Mouse (Mus musculus) liver, embryonic 16.5 days (tissue): ENCODE results near the gene Kcnd2. TPM values are rescaled to one million over a fixed set of nuclear protein-coding genes. Genes with fewer than 3 reads are reported as not detected.

Source experiments
- ATAC-seq: fragments of 200-750 bp; cut with Nextera tagmentation; 2 replicates; pipeline ENCODE4 v1.8.0; 2017; ENCODE audit warnings: low read depth, mild to moderate bottlenecking, moderate number of reproducible peaks, moderate library complexity
- H3K27ac ChIP-seq: fragments of 300-500 bp; sonication (generic); 2 replicates; pipeline ENCODE4 v1.5.1; 2014; ENCODE audit warnings: mild to moderate bottlenecking, low read length
- H3K27me3 ChIP-seq: fragments of 300-500 bp; sonication (generic); 2 replicates; pipeline ENCODE4 v1.6.1; 2014; ENCODE audit warnings: low read depth, low read length, mixed read lengths; ENCODE audit not compliant: control insufficient read depth, insufficient read depth
- H3K36me3 ChIP-seq: fragments of 300-500 bp; sonication (generic); 2 replicates; pipeline ENCODE4 v1.6.1; 2014; ENCODE audit warnings: mild to moderate bottlenecking; ENCODE audit not compliant: control insufficient read depth, insufficient read depth
- H3K4me1 ChIP-seq: fragments of 300-500 bp; sonication (generic); 2 replicates; pipeline ENCODE4 v1.6.1; 2014; ENCODE audit warnings: low read depth, low read length, mixed read lengths; ENCODE audit not compliant: control insufficient read depth
- H3K4me2 ChIP-seq: fragments of 300-500 bp; sonication (generic); 2 replicates; pipeline ENCODE4 v1.6.1; 2014; ENCODE audit warnings: low read depth, low read length, mixed read lengths
- H3K4me3 ChIP-seq: fragments of 300-500 bp; sonication (generic); 2 replicates; pipeline ENCODE4 v1.5.1; 2014; ENCODE audit warnings: low read depth, mild to moderate bottlenecking, low read length
- H3K9ac ChIP-seq: fragments of 300-500 bp; sonication (generic); 2 replicates; pipeline ENCODE4 v1.6.1; 2014; ENCODE audit warnings: low read depth, low read length
- H3K9me3 ChIP-seq: fragments of 300-500 bp; sonication (generic); replicated peaks from 2 replicates; pipeline ENCODE4 v1.6.1; 2016; ENCODE audit warnings: low read length; ENCODE audit not compliant: control insufficient read depth
- WGBS: fragments of 180-500 bp; shearing (Covaris S2); extraction: QIAGEN DNeasy Blood & Tissue Kit; methylation state at CpG from one replicate; pipeline ENCODE4 v1.1.7; 2014; ENCODE audit not compliant: insufficient replicate concordance; 5-methylcytosine and 5-hydroxymethylcytosine counted together
- polyA plus RNA-seq: library from polyadenylated mRNA; unstranded; fragments of >200 nt; fragmentation: Nextera tagmentation; extraction: Ambion mirVana; gene quantifications from 2 replicates; pipeline ENCODE4 v1.2.1, GENCODE M21; 2015

The Kcnd2 gene
- polyA plus RNA-seq, 1 experiment from 2014 or later, result not detected

DNA sequence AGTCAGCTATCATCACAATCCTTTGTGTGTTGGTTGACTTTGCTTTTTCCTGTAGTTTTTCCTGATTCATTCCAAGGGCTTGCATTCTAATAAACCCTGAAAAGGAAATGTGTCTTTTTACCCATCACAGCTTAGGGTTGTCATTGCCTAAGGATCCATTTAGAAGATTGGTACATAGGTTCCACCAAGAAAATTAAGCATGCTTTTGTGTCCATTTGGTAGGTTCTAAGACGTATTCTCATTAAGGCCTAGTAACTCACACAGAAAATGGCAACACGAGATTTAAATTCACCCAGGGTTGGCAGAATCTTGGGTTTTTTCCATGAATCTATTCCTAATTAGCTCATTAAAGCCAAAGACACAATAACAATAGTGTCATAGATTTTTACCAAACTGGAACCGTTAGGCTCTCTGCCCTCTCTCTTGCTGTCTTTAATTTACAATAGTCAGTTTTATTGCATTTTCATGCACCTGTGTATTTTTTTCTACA, 477.6 kb downstream of the Kcnd2 start:
- Histone ChIP-seq H3K27me3 (no peaks in the 10 kb centered on the region), H3K4me3 (no peak overlapping the region), H3K36me3 (no peaks in the 10 kb centered on the region), H3K27ac (no peak overlapping the region), H3K9ac (no peak overlapping the region), H3K4me2 (no peak overlapping the region), H3K4me1 (no peaks in the 10 kb centered on the region), H3K9me3 (no peaks in the 10 kb centered on the region)
- 55% methylated on average over 3 of the region's 3 CpGs for WGBS
- ATAC-seq, result no peak

GRCm38 (mm10) chr6:21697641-21698040, 482.3 kb downstream of the Kcnd2 start:
- no peak overlapping the region for H3K27ac ChIP-seq
- H3K4me2 ChIP-seq, result no peak overlapping the region
- no peak overlapping the region for H3K4me3 ChIP-seq
- H3K36me3 ChIP-seq, result no peaks in the 10 kb centered on the region
- no peak overlapping the region for H3K9ac ChIP-seq
- 53% methylated on average over 3 of the region's 3 CpGs for WGBS
- H3K27me3 ChIP-seq, result no peaks in the 10 kb centered on the region
- no peaks in the 10 kb centered on the region for H3K9me3 ChIP-seq
- no peak for ATAC-seq
- no peaks in the 10 kb centered on the region for H3K4me1 ChIP-seq

GRCm38 (mm10) chr6:21701131-21701530, 485.8 kb downstream of the Kcnd2 start:
- Histone ChIP-seq H3K4me1 (no peaks in the 10 kb centered on the region), H3K4me2 (no peak overlapping the region), H3K36me3 (no peaks in the 10 kb centered on the region), H3K4me3 (no peak overlapping the region), H3K9me3 (no peaks in the 10 kb centered on the region), H3K9ac (no peak overlapping the region), H3K27ac (no peak overlapping the region), H3K27me3 (no peaks in the 10 kb centered on the region)
- no peak for ATAC-seq
- WGBS, result 53% methylated on average over 6 of the region's 6 CpGs

DNA sequence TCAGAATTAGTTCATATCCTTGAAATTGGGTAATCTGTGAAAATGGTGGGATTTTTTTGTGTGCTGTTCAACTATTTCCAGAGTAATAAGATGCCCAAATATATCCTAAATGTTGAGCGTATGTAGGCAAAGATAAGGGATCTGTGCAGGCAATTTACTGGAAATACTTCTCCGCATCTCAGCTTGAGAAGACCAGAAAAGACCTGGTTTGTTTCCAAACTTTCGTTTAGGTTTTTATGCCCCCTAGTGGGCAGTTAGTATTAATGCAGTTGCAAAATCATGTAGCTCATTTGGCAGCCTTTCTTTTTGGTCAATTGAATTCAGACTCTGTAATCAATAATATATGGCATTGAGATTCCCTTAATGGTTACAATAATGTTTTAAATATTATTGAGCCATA, 493.9 kb downstream of the Kcnd2 start:
- WGBS, result 10% methylated on average over 3 of the region's 3 CpGs
- H3K4me3 ChIP-seq, result no peak overlapping the region
- no peaks in the 10 kb centered on the region for H3K27me3 ChIP-seq
- no peaks in the 10 kb centered on the region for H3K36me3 ChIP-seq
- no peak overlapping the region for H3K27ac ChIP-seq
- ATAC-seq, result no peak
- no peak overlapping the region for H3K9ac ChIP-seq
- no peak overlapping the region for H3K4me2 ChIP-seq
- H3K4me1 ChIP-seq, result no peaks in the 10 kb centered on the region
- no peaks in the 10 kb centered on the region for H3K9me3 ChIP-seq

DNA sequence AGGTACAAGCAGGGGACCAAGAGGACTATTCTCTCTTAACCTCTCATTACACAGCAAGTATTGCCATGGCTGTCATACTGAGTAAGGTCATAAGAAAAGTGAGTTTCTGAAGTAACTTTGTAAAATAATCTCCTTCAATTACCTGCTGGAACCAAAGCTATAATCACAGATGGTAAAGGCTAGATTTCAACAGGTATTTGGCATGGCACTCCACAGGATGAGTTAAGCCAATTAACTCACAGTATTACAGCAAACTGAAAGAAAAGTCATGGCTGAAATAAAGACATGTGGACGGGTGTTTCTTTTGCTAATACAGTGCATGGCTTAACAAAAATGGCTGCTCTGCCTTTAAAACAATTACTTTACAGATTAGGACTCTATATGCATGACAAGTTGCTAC, 503.8 kb downstream of the Kcnd2 start:
- H3K4me3 ChIP-seq, result no peak overlapping the region
- no peak for ATAC-seq
- no peaks in the 10 kb centered on the region for H3K4me1 ChIP-seq
- H3K27ac ChIP-seq, result no peak overlapping the region
- H3K9ac ChIP-seq, result no peak overlapping the region
- no peaks in the 10 kb centered on the region for H3K36me3 ChIP-seq
- H3K4me2 ChIP-seq, result no peak overlapping the region
- H3K27me3 ChIP-seq, result no peaks in the 10 kb centered on the region
- 48% methylated on average over 1 of the region's 1 CpGs for WGBS
- H3K9me3 ChIP-seq, result no peaks in the 10 kb centered on the region

DNA sequence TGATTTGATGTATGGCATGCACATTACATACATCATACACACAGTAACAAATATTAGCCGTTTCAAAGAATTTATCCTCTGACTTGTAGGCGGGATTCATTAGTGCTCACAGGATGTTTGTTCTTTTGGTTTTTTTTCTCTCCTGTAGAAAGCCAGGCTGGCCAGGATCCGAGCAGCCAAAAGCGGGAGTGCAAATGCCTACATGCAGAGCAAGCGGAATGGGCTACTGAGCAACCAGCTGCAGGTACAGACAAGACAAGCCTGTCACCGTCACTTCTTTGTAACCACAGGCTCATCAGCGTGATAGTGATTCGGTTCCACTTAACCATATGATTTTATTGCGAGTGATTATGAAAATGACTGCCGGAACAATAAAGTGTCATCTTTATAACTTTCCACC, 506.9 kb downstream of the Kcnd2 start:
- no peaks in the 10 kb centered on the region for H3K36me3 ChIP-seq
- H3K27me3 ChIP-seq, result no peaks in the 10 kb centered on the region
- no peak overlapping the region for H3K9ac ChIP-seq
- WGBS, result 66% methylated on average over 10 of the region's 10 CpGs
- no peaks in the 10 kb centered on the region for H3K9me3 ChIP-seq
- no peak overlapping the region for H3K4me2 ChIP-seq
- no peak overlapping the region for H3K4me3 ChIP-seq
- ATAC-seq, result no peak
- H3K4me1 ChIP-seq, result no peaks in the 10 kb centered on the region
- no peak overlapping the region for H3K27ac ChIP-seq

DNA sequence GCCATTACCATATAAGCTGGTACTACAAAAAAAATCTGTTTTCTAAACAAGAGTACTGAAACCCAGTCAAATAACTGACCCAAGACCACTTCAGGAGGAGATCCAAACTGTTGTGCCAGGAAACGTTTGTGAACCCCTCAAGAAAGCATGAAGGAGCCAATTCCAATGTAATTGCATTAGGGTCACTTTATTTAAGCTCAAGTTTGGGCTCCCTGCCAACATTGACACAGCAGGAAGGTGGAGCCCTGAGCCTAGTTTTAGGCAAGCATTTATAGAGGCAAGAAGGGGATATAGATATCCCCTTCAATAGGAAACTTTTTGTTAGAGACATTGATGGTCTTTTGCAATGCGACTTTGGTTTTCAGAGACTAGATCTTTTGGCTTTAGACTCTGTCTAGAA, 525.3 kb downstream of the Kcnd2 start:
- H3K4me1 ChIP-seq, result no peaks in the 10 kb centered on the region
- no peaks in the 10 kb centered on the region for H3K27me3 ChIP-seq
- no peaks in the 10 kb centered on the region for H3K36me3 ChIP-seq
- no peak overlapping the region for H3K4me2 ChIP-seq
- H3K27ac ChIP-seq, result no peak overlapping the region
- 43% methylated on average over 2 of the region's 2 CpGs for WGBS
- H3K9me3 ChIP-seq, result no peaks in the 10 kb centered on the region
- no peak overlapping the region for H3K9ac ChIP-seq
- no peak for ATAC-seq
- H3K4me3 ChIP-seq, result no peak overlapping the region

DNA sequence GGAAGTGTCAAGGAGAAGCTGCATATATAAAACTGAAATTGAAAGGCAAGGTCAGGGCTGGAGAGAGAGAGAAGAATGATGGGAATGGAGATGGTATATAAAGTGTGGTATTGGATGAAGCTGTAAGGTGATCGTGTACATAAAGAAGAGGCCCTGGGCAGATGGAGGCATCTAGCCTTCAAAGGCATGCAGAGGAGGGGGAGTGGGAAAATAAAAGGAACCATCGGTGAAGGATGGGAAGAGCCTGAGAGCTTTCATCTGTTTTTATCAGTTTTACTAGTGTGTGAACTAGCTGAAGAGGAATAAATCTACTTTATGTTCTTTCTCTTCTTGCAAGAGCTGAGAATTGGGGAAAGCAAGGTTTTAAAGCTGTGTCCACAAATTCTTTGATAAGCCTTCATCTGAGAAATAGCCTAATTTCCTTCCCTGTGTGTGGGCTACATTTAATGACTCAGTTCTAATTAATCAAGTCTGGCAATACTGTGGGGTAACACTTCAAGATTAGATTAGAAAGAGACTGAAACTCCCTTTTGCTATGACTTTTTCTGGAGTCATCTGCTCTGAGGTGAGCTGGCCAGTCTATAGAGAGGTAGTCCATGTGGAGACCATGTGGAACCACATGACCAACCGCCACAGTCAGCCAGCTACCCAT, 529.4 kb downstream of the Kcnd2 start:
- Histone ChIP-seq H3K9me3 (no peaks in the 10 kb centered on the region), H3K4me2 (no peak overlapping the region), H3K27me3 (no peaks in the 10 kb centered on the region), H3K36me3 (no peaks in the 10 kb centered on the region), H3K9ac (no peak overlapping the region), H3K4me3 (no peak overlapping the region), H3K27ac (no peak overlapping the region), H3K4me1 (no peaks in the 10 kb centered on the region)
- ATAC-seq, result no peak
- 57% methylated on average over 3 of the region's 3 CpGs for WGBS

- H3K4me2 ChIP-seq, result no peak overlapping the region
- WGBS, result 66% methylated on average over 1 of the region's 1 CpGs
- no peaks in the 10 kb centered on the region for H3K36me3 ChIP-seq
- no peak overlapping the region for H3K9ac ChIP-seq
- no peak overlapping the region for H3K27ac ChIP-seq
- no peak overlapping the region for H3K4me3 ChIP-seq
- no peak for ATAC-seq
- no peaks in the 10 kb centered on the region for H3K4me1 ChIP-seq
- H3K9me3 ChIP-seq, result no peaks in the 10 kb centered on the region
- no peaks in the 10 kb centered on the region for H3K27me3 ChIP-seq
Measured at GRCm38 (mm10) chr6:21747536-21747935, 532.2 kb downstream of the Kcnd2 start.
